Mouse (Mus musculus) stomach, embryonic 15.5 days (tissue): ENCODE results near the gene Scaf4. TPM values are rescaled to one million over a fixed set of nuclear protein-coding genes. Genes with fewer than 3 reads are reported as not detected.
"Not testable (repeated sequence)": the region's sequence is repeated elsewhere in the genome, so short reads cannot be mapped to it uniquely, and the experiment has no call there.

Source experiments
- ATAC-seq: fragments of 200-750 bp; cut with Nextera tagmentation; 2 replicates; pipeline ENCODE4 v1.8.0; 2017; ENCODE audit warnings: low read depth, moderate number of reproducible peaks, moderate TSS enrichment; ENCODE audit not compliant: insufficient read depth, low FRiP score
- H3K27ac ChIP-seq: fragments of 300-500 bp; sonication (generic); 2 replicates; pipeline ENCODE4 v1.5.1; 2015; ENCODE audit warnings: mild to moderate bottlenecking, inconsistent platforms
- H3K27me3 ChIP-seq: fragments of 300-500 bp; sonication (generic); replicated peaks from 2 replicates; pipeline ENCODE4 v1.6.1; 2015; ENCODE audit warnings: inconsistent platforms
- H3K36me3 ChIP-seq: fragments of 300-500 bp; sonication (generic); 2 replicates; pipeline ENCODE4 v1.6.1; 2015; ENCODE audit warnings: inconsistent platforms
- H3K4me1 ChIP-seq: fragments of 300-500 bp; sonication (generic); 2 replicates; pipeline ENCODE4 v1.6.1; 2015; ENCODE audit warnings: inconsistent platforms
- H3K4me2 ChIP-seq: fragments of 300-500 bp; sonication (generic); 2 replicates; pipeline ENCODE4 v1.6.1; 2015; ENCODE audit warnings: mild to moderate bottlenecking, inconsistent platforms
- H3K4me3 ChIP-seq: fragments of 300-500 bp; sonication (generic); replicated peaks from 2 replicates; pipeline ENCODE4 v1.5.1; 2015; ENCODE audit warnings: inconsistent platforms
- H3K9ac ChIP-seq: fragments of 300-500 bp; sonication (generic); 2 replicates; pipeline ENCODE4 v1.6.1; 2015; ENCODE audit warnings: inconsistent platforms
- H3K9me3 ChIP-seq: fragments of 300-500 bp; sonication (generic); 2 replicates; pipeline ENCODE4 v1.6.1; 2016; ENCODE audit warnings: inconsistent platforms
- WGBS: fragments of 180-500 bp; shearing (Covaris S2); methylation state at CpG from one replicate; pipeline ENCODE4 v1.1.7; 2015; 5-methylcytosine and 5-hydroxymethylcytosine counted together
- polyA plus RNA-seq: library from polyadenylated mRNA; unstranded; fragments of >200 nt; fragmentation: Nextera tagmentation; extraction: Ambion mirVana; gene quantifications from 2 replicates; pipeline ENCODE4 v1.2.1, GENCODE M21; 2015

The Scaf4 gene
- polyA plus RNA-seq, 1 experiment from 2014 or later = 22.2 TPM

DNA sequence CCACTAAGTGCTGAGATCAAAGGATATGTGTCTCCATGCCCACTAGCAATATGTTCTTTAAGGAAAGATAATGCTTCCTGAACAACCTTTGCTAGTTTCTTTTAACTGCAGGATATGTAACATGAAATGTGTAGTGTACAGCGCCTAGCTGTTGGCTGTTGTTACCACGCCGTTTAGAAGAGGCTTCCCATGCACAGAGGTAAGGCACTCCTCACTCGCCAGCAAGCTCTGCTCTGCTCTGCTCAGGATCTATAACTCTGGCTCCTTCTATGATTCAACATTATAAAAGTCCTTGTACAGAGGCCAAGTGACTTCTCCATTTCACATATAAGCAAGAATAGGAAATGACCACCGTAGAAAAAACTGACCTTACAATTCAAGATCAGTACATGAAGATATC lies 24.7 kb downstream of the Scaf4 start:
- WGBS = 88% methylated on average over 5 of the region's 5 CpGs
- H3K27ac ChIP-seq = no peak overlapping the region
- no peak overlapping the region for H3K4me2 ChIP-seq
- H3K4me1 ChIP-seq = no peaks in the 10 kb centered on the region
- no peaks in the 10 kb centered on the region for H3K27me3 ChIP-seq
- H3K9ac ChIP-seq = no peak overlapping the region
- H3K36me3 ChIP-seq = peaks cover 17% of the 10 kb centered on the region
- no peak overlapping the region for H3K4me3 ChIP-seq
- ATAC-seq = no peak
- no peaks in the 10 kb centered on the region for H3K9me3 ChIP-seq

DNA sequence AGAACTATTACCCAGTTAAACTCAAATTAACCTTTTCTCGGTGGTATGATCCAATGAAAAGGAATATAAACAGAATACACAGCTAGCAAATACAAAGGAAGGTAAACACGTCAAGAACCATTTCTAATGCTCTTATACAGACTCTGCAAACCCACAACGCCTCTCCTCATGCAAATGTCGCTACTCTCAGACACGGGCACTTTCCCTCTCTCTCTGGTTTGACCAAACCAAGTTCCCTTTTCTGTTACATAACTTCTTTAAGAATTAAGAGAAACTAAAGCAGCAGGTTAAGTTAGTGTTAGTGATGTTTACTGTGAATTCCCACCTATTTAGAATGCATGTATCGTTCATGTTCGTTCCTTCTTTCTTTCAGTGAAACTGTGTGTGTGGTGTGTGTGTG lies 25.4 kb downstream of the Scaf4 start:
- H3K27ac ChIP-seq = no peak overlapping the region
- no peaks in the 10 kb centered on the region for H3K4me1 ChIP-seq
- H3K27me3 ChIP-seq = no peaks in the 10 kb centered on the region
- WGBS = 81% methylated on average over 7 of the region's 7 CpGs
- H3K4me2 ChIP-seq = no peak overlapping the region
- no peak overlapping the region for H3K9ac ChIP-seq
- H3K4me3 ChIP-seq = no peak overlapping the region
- no peaks in the 10 kb centered on the region for H3K9me3 ChIP-seq
- peaks cover 17% of the 10 kb centered on the region for H3K36me3 ChIP-seq
- ATAC-seq = no peak

DNA sequence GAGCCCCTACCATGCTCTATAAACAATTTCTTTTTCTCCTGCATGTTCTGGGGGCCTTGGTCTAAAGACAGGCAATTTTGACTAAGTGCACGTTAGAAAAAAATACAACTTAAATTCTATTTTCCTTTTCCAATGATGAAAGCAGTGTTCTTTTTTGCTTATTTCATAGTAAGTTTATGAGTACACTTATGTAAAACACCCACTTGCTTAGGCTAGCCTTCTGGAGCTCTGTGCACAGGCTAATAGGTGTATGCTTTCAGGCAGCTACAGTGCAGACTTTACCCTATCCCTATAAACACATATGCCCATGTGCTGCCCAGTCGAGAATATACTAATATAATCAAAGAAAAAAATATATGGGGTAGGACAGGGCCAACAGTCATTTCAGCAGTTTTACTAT lies 31.8 kb downstream of the Scaf4 start:
- no peaks in the 10 kb centered on the region for H3K4me1 ChIP-seq

DNA sequence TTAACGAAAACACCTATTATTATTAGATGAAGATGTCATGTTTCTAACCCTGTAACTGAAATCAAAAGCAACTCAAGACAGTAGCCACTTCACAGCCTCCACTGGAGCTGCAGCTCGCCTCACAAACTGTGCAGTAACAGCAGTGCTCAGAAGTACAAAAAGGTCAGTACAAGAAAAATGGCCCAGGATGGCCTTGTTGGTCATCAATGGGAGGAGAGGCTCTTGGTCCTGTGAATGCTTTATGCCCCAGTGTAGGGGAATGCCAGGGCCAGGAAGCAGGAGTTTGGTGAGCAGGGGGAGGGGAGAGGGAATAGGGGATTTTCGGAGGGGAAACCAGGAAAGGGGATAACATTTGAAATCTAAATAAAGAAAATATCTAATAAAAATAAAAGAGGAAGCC lies 33.0 kb downstream of the Scaf4 start:
- not testable (repeated sequence) for H3K9me3 ChIP-seq, H3K27ac ChIP-seq, H3K4me3 ChIP-seq, H3K4me1 ChIP-seq, H3K27me3 ChIP-seq, H3K4me2 ChIP-seq, ATAC-seq, H3K9ac ChIP-seq
- WGBS = 94% methylated on average over 3 of the region's 3 CpGs
- peaks cover 37% of the 10 kb centered on the region for H3K36me3 ChIP-seq

More for the DNA sequence above, 31.8 kb downstream of the Scaf4 start:
- no peak for ATAC-seq
- Histone ChIP-seq H3K9ac (no peak overlapping the region), H3K4me2 (no peak overlapping the region), H3K36me3 (peaks cover 36% of the 10 kb centered on the region), H3K27me3 (no peaks in the 10 kb centered on the region), H3K9me3 (no peaks in the 10 kb centered on the region), H3K27ac (no peak overlapping the region), H3K4me3 (no peak overlapping the region)
- 92% methylated on average over 2 of the region's 2 CpGs for WGBS

DNA sequence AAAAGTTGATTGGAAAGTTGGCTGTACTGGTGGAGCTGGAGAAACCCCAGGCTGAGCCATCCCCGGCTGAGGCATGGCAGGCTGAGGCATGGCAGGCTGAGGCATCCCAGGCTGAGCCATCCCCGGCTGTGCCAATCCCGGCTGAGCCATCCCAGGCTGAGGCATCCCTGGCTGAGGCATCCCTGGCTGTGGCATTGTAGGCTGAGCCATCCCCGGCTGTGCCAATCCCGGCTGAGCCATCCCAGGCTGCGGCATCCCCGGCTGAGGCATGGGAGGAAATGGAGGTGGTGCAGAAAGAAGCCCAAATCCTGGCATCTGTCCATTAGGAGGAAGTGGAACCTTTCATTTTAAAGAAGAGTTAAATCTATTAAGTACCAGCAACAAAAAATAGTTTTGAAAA lies 34.2 kb downstream of the Scaf4 start:
- Histone ChIP-seq H3K4me3 (no peak overlapping the region), H3K9ac (no peak overlapping the region), H3K27me3 (no peaks in the 10 kb centered on the region), H3K9me3 (no peaks in the 10 kb centered on the region), H3K27ac (no peak overlapping the region), H3K4me2 (no peak overlapping the region), H3K4me1 (no peaks in the 10 kb centered on the region), H3K36me3 (peaks cover 43% of the 10 kb centered on the region)
- WGBS = 95% methylated on average over 7 of the region's 7 CpGs
- ATAC-seq = no peak; the same call in 1 of the 2 replicates

DNA sequence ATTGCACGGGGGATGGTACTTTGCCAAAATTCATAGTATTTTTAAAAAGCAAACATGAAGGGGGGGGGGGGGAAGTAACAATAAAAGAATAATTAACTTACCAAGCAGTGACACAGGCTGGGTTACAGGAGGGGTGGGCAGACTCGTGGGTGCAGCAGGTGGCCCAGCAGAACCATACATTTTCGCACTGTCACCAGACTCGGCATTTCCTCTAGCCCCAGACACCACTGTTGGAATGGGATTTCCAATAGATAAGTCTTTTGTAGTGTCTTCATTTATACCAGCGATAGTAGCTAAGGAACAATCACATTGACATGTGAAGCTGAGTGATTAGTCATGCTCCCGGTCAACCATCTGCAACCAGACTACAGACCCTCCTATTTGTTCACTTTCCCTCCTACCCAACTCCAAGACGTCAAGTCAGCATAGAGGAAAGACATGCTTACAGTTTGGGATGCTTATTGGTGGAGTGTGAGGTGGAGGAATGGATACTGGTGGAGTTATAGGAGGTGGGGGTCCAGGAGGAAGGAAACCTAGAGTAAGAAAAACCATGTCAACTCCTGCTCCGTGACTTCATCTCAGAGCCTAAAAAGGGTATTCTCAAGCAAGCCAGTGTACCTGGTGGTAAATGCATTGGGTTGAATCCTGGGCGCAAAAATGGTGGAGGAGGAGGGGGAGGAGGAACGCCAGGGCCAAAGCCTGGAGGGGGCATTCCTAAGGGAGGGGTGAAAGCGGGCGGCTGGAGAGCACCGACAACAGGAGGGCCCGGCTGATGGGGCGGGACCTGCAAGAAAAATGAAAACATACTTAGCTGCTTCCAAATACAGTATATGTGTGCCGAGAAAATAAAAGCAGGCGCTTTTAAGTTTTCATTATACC lies 41.6 kb downstream of the Scaf4 start:
- ATAC-seq = no peak
- Histone ChIP-seq H3K4me3 (no peak overlapping the region), H3K9ac (no peak overlapping the region), H3K36me3 (peaks cover 49% of the 10 kb centered on the region), H3K4me1 (no peaks in the 10 kb centered on the region), H3K4me2 (no peak overlapping the region), H3K27ac (no peak overlapping the region), H3K9me3 (no peaks in the 10 kb centered on the region), H3K27me3 (no peaks in the 10 kb centered on the region)
- 77% methylated on average over 17 of the region's 17 CpGs for WGBS

DNA sequence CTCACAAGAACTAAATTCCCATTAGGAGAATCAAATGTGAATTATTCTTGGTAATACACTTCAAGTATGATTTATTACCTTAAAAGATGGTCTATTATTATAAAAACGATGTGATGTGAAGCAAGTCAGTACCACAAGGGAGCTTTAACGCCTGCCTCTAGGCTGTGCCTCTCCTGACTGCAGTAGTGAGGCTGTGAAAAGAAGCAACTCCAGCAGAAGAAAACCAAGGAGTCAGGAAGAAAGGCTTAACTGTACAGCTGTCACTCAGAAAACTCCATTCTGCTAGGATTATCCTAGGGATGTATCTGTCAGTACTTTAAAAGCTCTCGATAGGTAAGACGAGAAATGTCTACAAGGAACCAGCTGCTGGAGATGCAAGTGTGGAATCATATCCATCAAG lies 42.4 kb downstream of the Scaf4 start:
- no peak for ATAC-seq
- Histone ChIP-seq H3K4me3 (no peak overlapping the region), H3K4me2 (no peak overlapping the region), H3K27me3 (no peaks in the 10 kb centered on the region), H3K27ac (no peak overlapping the region), H3K36me3 (peaks cover 42% of the 10 kb centered on the region), H3K9me3 (no peaks in the 10 kb centered on the region), H3K4me1 (no peaks in the 10 kb centered on the region), H3K9ac (no peak overlapping the region)
- 81% methylated on average over 4 of the region's 4 CpGs for WGBS

DNA sequence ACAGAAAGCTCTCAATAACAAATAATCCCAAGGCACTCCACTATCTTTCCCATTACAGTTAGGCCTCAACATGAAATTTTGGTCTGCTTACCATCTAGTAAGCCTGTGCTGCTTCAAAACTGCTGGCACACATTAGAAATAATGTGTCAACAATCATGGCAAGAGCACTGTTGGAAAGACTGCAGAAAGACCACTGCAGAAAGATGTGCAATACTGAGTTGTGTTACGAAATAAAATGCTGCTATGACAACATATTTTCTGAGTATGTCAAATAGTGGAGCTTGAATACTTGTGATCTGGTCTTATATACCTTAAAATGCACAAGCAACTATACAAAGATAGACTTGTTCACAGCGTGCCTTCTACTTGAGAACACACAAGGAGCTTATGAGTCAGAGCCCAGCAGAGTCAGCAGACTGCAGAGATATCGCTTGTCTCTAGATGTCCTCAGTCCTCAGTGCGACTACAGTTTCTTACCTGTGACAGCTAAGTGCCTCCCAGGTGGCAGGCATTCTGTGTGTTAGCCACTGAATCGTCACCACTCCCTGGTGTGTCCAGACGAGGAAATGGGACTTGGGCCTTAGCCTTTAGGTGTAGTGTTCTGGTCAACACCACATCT lies 45.1 kb downstream of the Scaf4 start:
- Histone ChIP-seq H3K4me3 (no peak overlapping the region), H3K4me2 (no peak overlapping the region), H3K9ac (no peak overlapping the region), H3K4me1 (no peaks in the 10 kb centered on the region), H3K9me3 (no peaks in the 10 kb centered on the region), H3K36me3 (peaks cover 24% of the 10 kb centered on the region), H3K27ac (no peak overlapping the region), H3K27me3 (no peaks in the 10 kb centered on the region)
- 84% methylated on average over 6 of the region's 6 CpGs for WGBS
- ATAC-seq = no peak

DNA sequence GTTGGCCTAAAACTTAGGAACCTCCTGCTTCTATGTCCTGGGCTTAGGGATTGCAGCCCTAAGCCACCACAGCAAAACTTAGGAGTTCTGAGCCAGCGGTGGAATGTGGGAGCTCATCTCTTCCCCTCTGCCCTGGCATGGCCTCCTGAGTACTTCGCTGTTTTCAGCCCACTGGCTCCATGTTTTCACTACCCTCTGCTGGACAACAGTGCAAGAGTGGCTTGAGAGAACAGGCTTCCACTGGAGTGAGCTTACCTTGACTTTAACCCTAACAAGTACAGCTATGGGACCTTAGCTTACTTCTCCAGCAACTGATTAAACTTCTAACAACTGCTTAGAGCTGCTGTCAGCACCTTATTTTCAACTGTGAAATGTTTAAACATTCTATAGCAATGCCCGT lies 49.1 kb downstream of the Scaf4 start:
- no peaks in the 10 kb centered on the region for H3K4me1 ChIP-seq
- no peak overlapping the region for H3K4me2 ChIP-seq
- H3K4me3 ChIP-seq = no peak overlapping the region
- no peaks in the 10 kb centered on the region for H3K9me3 ChIP-seq
- 81% methylated on average over 3 of the region's 3 CpGs for WGBS
- H3K36me3 ChIP-seq = peaks cover 14% of the 10 kb centered on the region
- H3K9ac ChIP-seq = no peak overlapping the region
- no peaks in the 10 kb centered on the region for H3K27me3 ChIP-seq
- no peak for ATAC-seq
- H3K27ac ChIP-seq = no peak overlapping the region

DNA sequence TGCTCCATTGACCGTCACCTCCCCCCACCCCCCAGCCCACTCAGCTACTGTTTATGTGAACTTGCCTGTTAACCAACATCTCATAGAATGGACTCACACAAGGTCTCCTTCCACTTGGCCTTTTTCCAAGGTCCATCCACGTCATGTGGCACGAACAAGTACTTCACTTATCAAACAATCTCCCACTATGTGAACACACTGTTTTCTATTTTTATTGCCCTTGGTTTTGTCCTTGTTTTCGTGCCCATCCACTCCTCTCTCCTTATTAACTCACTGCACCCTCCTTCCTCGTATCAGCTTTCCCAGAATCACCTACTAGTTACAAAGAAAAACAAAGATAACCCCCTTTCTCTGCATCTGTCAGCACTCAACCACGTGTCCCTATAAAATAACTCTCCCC lies 49.7 kb downstream of the Scaf4 start:
- no peaks in the 10 kb centered on the region for H3K4me1 ChIP-seq
- 65% methylated on average over 6 of the region's 6 CpGs for whole genome bisulfite sequencing
- no peak overlapping the region for H3K4me3 ChIP-seq
- peaks cover 15% of the 10 kb centered on the region for H3K36me3 ChIP-seq
- H3K27me3 ChIP-seq = no peaks in the 10 kb centered on the region
- no peak overlapping the region for H3K4me2 ChIP-seq
- no peaks in the 10 kb centered on the region for H3K9me3 ChIP-seq
- no peak overlapping the region for H3K27ac ChIP-seq
- no peak overlapping the region for H3K9ac ChIP-seq
- no peak for ATAC-seq

DNA sequence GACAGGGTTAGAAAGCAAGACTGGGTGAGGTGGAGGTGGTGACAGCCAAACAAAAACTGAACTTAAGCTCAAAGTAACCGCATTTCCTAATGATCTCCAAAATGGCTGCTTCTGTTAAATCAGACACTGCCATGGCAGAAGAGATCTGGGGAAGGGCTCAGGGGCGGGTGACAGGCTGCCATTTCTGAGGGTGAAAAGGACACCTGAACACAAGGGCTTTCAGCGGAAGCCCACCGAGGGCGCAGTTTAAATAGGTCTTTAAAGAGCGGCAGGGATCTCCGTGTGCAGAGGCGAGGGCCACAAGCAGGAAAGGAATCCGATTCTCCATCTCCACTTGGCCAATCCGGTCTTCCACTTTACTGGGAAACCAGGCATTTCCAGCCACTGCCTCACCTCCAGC lies 50.6 kb downstream of the Scaf4 start:
- H3K36me3 ChIP-seq = peaks cover 16% of the 10 kb centered on the region
- no peak overlapping the region for H3K4me3 ChIP-seq
- no peaks in the 10 kb centered on the region for H3K4me1 ChIP-seq
- H3K27me3 ChIP-seq = no peaks in the 10 kb centered on the region
- no peak overlapping the region for H3K4me2 ChIP-seq
- H3K27ac ChIP-seq = no peak overlapping the region
- H3K9me3 ChIP-seq = no peaks in the 10 kb centered on the region
- no peak for ATAC-seq
- WGBS = 93% methylated on average over 10 of the region's 10 CpGs
- H3K9ac ChIP-seq = no peak overlapping the region

DNA sequence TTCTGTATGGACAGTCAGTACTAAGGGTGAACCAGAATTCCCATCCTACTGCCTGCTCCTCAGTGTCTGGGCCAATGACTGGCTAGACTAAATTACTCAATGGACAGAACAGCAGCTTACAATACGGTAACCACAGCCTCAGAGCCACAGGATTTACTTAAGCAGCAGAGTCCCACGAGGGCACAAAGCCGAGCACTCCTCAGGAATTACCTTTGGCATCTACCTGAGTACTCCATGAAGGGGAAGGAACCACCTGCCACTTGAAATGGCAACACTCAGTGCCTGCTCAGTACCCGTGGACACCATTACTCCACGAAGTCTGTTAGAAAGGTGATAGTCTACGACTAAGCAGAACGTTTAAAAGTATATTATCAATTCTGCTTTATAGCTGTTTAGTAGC lies 53.0 kb downstream of the Scaf4 start:
- no peaks in the 10 kb centered on the region for H3K4me1 ChIP-seq
- H3K27ac ChIP-seq = no peak overlapping the region
- no peak overlapping the region for H3K4me2 ChIP-seq
- H3K4me3 ChIP-seq = no peak overlapping the region
- no peaks in the 10 kb centered on the region for H3K27me3 ChIP-seq
- WGBS = 91% methylated on average over 7 of the region's 7 CpGs
- no peak for ATAC-seq
- H3K9me3 ChIP-seq = no peaks in the 10 kb centered on the region
- no peak overlapping the region for H3K9ac ChIP-seq
- peaks cover 19% of the 10 kb centered on the region for H3K36me3 ChIP-seq
